Mouse (Mus musculus): ENCODE measurements around the gene Catsperg2. TPM values are rescaled to one million over a fixed set of nuclear protein-coding genes. Genes with fewer than 3 reads are reported as not detected.
"Not testable (repeated sequence)": the region's sequence is repeated elsewhere in the genome, so short reads cannot be mapped to it uniquely, and the experiment has no call there.

Catsperg2 gene
- polyA plus RNA-seq (2014; fragmentation: Nextera tagmentation; extraction: Ambion mirVana), result not detected in 2 replicates

DNA sequence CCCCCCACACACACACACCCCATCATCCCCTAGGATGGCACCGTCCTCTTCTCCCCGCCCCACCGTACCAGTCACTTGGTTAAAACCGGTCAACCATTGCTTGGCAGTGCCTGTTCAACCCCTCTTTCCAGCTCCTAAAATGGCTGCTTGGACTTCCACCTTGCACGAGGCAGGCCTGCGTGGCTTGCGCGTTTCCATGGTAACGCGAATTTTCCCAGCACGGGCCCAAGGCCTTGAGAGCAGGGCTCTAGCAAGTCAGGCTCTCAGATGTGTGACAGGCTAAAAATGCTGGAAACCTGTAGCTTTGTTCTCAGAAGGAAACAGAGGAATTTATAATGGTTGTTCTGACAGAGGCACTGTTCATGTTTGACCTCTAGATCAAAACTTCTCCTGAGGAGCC is at the start of gene Catsperg2:
Gene Catsperg2, minus strand, starts transcription at position 173 of the 400 bp plus-strand sequence.
- H3K4me1 ChIP-seq (ENCODE audit: control insufficient read depth, insufficient read depth, low read length); H3K27me3 ChIP-seq (ENCODE audit: control insufficient read depth, insufficient read depth, low read length); H3K27ac ChIP-seq (replicated peaks; ENCODE audit: low read depth, low read length); H3K9ac ChIP-seq (ENCODE audit: low read length); H3K4me3 ChIP-seq (ENCODE audit: low read depth, low read length); DNase-seq (ENCODE audit: low spot score); H3K36me3 ChIP-seq (ENCODE audit: control insufficient read depth, insufficient read depth, low read length); H3K4me2 ChIP-seq (ENCODE audit: low read depth, severe bottlenecking); ATAC-seq (ENCODE audit: insufficient number of reproducible peaks, low FRiP score, low TSS enrichment, low read depth); H3K9me3 ChIP-seq (ENCODE audit: control insufficient read depth, low read length): not testable (repeated sequence)
- 54% methylated on average over 11 of the region's 11 CpGs for WGBS

DNA sequence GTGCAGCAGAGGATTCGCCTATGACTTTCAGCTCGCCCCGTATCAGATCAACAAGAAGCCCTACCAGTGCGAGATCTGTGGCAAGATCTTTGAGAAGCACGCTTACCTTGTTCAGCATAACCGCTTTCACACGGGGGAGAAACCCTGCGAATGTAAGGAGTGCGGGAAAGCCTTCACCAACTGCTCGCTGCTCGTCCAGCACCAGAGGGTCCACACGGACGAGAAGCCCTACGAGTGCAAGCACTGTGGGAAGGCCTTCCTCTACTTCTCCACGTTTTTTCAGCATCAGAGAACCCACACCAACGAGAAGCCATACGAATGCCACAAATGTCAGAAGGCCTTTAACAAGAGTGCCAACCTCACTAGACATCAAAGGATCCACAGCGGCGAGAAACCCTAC is 49.7 kb upstream of the Catsperg2 start:
- Histone ChIP-seq H3K36me3 (ENCODE audit: control insufficient read depth, insufficient read depth, low read length) (peaks cover 33% of the 10 kb centered on the region), H3K4me3 (ENCODE audit: low read depth, low read length) (no peak overlapping the region), H3K27ac (replicated peaks; ENCODE audit: low read depth, low read length) (no peak overlapping the region), H3K27me3 (ENCODE audit: control insufficient read depth, insufficient read depth, low read length) (no peaks in the 10 kb centered on the region), H3K9me3 (ENCODE audit: control insufficient read depth, low read length) (no peaks in the 10 kb centered on the region; the same call in 1 of the 2 replicates), H3K9ac (ENCODE audit: low read length) (no peak overlapping the region), H3K4me2 (ENCODE audit: low read depth, severe bottlenecking) (no peak overlapping the region), H3K4me1 (ENCODE audit: control insufficient read depth, insufficient read depth, low read length) (no peaks in the 10 kb centered on the region)
- no peak for ATAC-seq (ENCODE audit: insufficient number of reproducible peaks, low FRiP score, low TSS enrichment, low read depth)
- 96% methylated on average over 19 of the region's 19 CpGs for WGBS
- no peak for DNase-seq (ENCODE audit: low spot score)

DNA sequence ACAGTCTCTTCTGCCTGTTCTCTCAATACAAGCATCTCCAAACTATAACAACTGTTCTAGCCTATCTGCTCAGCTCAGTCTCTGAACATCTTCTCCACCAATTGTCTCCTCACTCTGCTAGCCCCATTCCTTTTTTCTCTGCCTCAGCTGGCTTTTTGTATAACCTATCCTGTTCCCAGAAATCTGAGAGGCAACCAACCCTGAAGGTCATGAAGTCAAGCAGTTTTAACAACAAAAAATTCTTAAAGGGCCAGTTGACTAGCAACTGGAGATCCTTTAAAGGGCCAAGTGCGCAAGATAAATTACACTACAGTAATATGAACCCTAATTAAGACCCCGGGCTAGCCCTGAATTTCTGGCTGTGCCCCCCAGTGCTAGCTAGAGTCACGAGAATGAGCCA is 47.5 kb upstream of the Catsperg2 start:
- 88% methylated on average over 3 of the region's 3 CpGs for WGBS
- Histone ChIP-seq H3K4me3 (ENCODE audit: low read depth, low read length) (no peak overlapping the region), H3K9me3 (ENCODE audit: control insufficient read depth, low read length) (no peaks in the 10 kb centered on the region; the same call in 1 of the 2 replicates), H3K9ac (ENCODE audit: low read length) (no peak overlapping the region), H3K4me2 (ENCODE audit: low read depth, severe bottlenecking) (no peak overlapping the region), H3K27ac (replicated peaks; ENCODE audit: low read depth, low read length) (no peak overlapping the region), H3K4me1 (ENCODE audit: control insufficient read depth, insufficient read depth, low read length) (peaks cover 2% of the 10 kb centered on the region; the same call in 1 of the 2 replicates), H3K36me3 (ENCODE audit: control insufficient read depth, insufficient read depth, low read length) (peaks cover 33% of the 10 kb centered on the region), H3K27me3 (ENCODE audit: control insufficient read depth, insufficient read depth, low read length) (no peaks in the 10 kb centered on the region)
- DNase-seq (ENCODE audit: low spot score) (no peak), ATAC-seq (ENCODE audit: insufficient number of reproducible peaks, low FRiP score, low TSS enrichment, low read depth) (no peak)

DNA sequence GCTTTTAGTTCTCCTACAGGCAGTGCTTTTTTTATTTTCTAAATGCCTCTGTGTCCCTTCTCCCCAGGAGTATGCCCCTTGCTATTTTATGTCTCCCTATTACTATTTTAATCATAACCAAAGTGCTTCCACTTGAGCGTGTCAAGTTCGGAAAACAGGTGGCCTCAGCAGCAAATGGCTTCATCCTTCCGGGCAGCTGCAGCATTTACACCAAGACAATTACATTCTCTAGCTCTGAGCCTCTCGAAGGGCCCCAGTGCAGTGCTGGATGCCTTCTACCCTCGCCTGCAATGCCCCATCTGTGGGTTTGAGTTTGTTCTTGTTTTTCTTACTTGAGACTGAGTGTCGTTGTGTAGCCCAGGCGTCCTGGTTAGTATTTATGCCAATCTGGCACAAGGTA is 46.7 kb upstream of the Catsperg2 start:
- Histone ChIP-seq H3K4me1 (ENCODE audit: control insufficient read depth, insufficient read depth, low read length) (peaks cover 3% of the 10 kb centered on the region; the same call in 1 of the 2 replicates), H3K27me3 (ENCODE audit: control insufficient read depth, insufficient read depth, low read length) (no peaks in the 10 kb centered on the region), H3K4me2 (ENCODE audit: low read depth, severe bottlenecking) (no peak overlapping the region), H3K9me3 (ENCODE audit: control insufficient read depth, low read length) (no peaks in the 10 kb centered on the region; the same call in 1 of the 2 replicates), H3K4me3 (ENCODE audit: low read depth, low read length) (no peak overlapping the region), H3K9ac (ENCODE audit: low read length) (no peak overlapping the region), H3K27ac (replicated peaks; ENCODE audit: low read depth, low read length) (no peak overlapping the region), H3K36me3 (ENCODE audit: control insufficient read depth, insufficient read depth, low read length) (peaks cover 33% of the 10 kb centered on the region)
- WGBS, result 89% methylated on average over 7 of the region's 7 CpGs
- ATAC-seq (ENCODE audit: insufficient number of reproducible peaks, low FRiP score, low TSS enrichment, low read depth), result no peak
- DNase-seq (ENCODE audit: low spot score), result no peak

DNA sequence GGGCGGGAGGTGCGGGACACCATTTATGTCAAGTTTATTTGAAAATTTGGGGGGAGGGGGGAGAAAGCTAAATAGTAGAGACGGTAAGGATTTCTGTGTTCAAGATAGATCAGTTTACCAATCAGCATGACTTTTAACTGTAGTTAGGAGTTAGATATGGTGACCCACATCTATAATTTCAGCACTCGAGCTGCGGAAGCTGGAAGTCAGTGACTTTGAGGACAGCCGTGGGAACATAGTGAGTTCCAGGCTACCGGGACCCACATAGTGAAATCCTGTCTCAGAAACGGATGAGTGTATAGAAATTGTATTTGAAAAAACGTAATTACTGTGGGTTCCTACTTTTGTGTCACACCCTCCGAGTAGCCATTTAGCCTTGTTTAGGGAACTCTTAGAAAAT is 42.1 kb upstream of the Catsperg2 start:
- Histone ChIP-seq H3K9me3 (ENCODE audit: control insufficient read depth, low read length) (no peaks in the 10 kb centered on the region), H3K4me1 (ENCODE audit: control insufficient read depth, insufficient read depth, low read length) (peaks cover 3% of the 10 kb centered on the region; the same call in 1 of the 2 replicates), H3K4me2 (ENCODE audit: low read depth, severe bottlenecking) (peak overlapping the region; percentile 74), H3K36me3 (ENCODE audit: control insufficient read depth, insufficient read depth, low read length) (peaks cover 3% of the 10 kb centered on the region; the same call in 1 of the 2 replicates), H3K9ac (ENCODE audit: low read length) (peak overlapping the region; percentile 63), H3K27me3 (ENCODE audit: control insufficient read depth, insufficient read depth, low read length) (no peaks in the 10 kb centered on the region), H3K4me3 (ENCODE audit: low read depth, low read length) (peak overlapping the region; percentile 67), H3K27ac (replicated peaks; ENCODE audit: low read depth, low read length) (no peak overlapping the region)
- ATAC-seq (ENCODE audit: insufficient number of reproducible peaks, low FRiP score, low TSS enrichment, low read depth), result no peak
- 8% methylated on average over 10 of the region's 10 CpGs for WGBS
- no peak for DNase-seq (ENCODE audit: low spot score)

DNA sequence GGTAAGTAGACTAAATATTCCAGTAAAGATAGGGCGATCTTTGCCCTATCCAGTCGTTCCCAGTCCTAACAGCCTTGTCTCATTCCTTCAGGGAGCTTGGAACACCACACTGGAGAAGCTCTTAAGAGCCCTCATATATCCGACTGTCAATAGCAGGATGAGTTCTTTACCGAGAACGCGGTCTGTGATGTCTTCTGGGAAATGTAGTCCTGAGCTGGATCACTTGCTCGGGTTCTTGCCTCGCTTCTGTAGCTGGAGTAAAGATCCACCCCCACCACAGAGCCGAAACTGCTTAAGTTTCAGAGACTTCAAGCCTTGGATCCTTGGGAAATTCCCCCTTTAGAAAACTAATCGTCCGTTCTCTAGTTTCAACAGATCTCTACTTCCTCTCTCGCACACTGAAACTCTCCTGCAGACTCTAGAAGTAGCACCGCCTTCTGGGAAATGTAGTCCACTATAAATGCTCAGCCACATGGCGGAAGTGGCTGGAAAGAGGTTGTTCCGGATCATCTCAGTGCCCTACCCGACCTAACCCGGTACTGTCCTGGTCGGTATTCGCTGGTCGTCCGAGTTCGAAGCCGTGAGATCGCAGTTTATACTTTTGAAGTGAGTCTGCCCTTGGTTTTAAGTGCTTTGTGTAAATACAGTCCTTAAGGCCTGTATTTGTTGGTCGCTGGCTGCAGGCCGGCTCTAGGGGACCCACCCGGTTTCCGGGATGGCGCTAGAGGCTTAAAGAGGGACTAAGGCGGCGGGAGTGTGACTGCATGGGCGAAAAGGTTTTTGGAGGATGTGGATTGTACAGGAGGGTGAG is 41.5 kb upstream of the Catsperg2 start, which contains the start of gene Zfp84:
Gene Zfp84, plus strand, starts transcription at position 463 of the 811 bp plus-strand sequence.
- peak; percentile 88 for DNase-seq (ENCODE audit: low spot score)
- Histone ChIP-seq H3K4me3 (ENCODE audit: low read depth, low read length) (peak within 1 kb of the TSS; percentile 67), H3K9ac (ENCODE audit: low read length) (peak within 1 kb of the TSS; percentile 63), H3K9me3 (ENCODE audit: control insufficient read depth, low read length) (no peaks in the 10 kb centered on the region), H3K27ac (replicated peaks; ENCODE audit: low read depth, low read length) (peak within 1 kb of the TSS; percentile 57; the same call in 1 of the 2 replicates), H3K36me3 (ENCODE audit: control insufficient read depth, insufficient read depth, low read length) (no peaks in the 10 kb centered on the region), H3K27me3 (ENCODE audit: control insufficient read depth, insufficient read depth, low read length) (no peaks in the 10 kb centered on the region), H3K4me1 (ENCODE audit: control insufficient read depth, insufficient read depth, low read length) (peaks cover 3% of the 10 kb centered on the region; the same call in 1 of the 2 replicates), H3K4me2 (ENCODE audit: low read depth, severe bottlenecking) (peak within 1 kb of the TSS; percentile 74)
- WGBS, result under 1% methylated on average over 32 of the region's 32 CpGs
- peak; percentile 91 for ATAC-seq (ENCODE audit: insufficient number of reproducible peaks, low FRiP score, low TSS enrichment, low read depth)

DNA sequence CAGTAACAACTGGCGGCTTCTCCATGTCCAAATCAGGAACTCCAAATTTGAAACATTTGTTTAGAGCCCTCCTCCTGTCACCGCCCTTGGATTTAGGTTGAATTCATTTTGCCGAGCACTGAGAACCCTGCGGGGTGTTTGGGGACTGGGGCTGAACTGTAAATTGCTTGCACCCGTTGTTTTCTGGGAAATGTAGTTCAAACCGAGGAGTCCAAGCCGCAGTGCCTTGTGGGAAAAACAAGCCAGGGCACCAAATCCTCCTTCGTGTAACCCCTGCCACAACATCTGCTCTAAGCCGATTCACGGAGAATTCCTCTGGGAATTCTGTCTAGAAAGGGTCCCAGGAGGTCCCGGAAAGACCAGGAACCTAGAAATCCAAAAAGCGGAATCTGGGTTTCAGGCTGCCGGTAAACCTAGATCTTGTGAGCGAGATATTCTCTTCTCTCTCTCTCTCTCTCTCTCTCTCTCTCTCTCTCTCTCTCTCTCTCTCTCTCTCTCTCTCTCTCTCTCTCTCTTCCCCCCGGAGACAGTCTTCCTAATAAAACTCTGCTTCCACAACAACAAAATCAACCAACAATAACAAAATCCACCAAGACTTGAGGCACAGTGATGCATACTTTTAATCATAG is 40.3 kb upstream of the Catsperg2 start:
- peaks cover 3% of the 10 kb centered on the region; the same call in 1 of the 2 replicates for H3K4me1 ChIP-seq (ENCODE audit: control insufficient read depth, insufficient read depth, low read length)
- peak overlapping the region; percentile 67 for H3K4me3 ChIP-seq (ENCODE audit: low read depth, low read length)
- H3K9me3 ChIP-seq (ENCODE audit: control insufficient read depth, low read length), result no peaks in the 10 kb centered on the region
- no peaks in the 10 kb centered on the region for H3K36me3 ChIP-seq (ENCODE audit: control insufficient read depth, insufficient read depth, low read length)
- no peaks in the 10 kb centered on the region for H3K27me3 ChIP-seq (ENCODE audit: control insufficient read depth, insufficient read depth, low read length)
- H3K4me2 ChIP-seq (ENCODE audit: low read depth, severe bottlenecking), result peak overlapping the region; percentile 74
- H3K9ac ChIP-seq (ENCODE audit: low read length), result peak overlapping the region; percentile 55; the same call in 1 of the 2 replicates
- ATAC-seq (ENCODE audit: insufficient number of reproducible peaks, low FRiP score, low TSS enrichment, low read depth), result peak; percentile 52; the same call in 1 of the 2 replicates
- WGBS, result 2% methylated on average over 14 of the region's 15 CpGs
- H3K27ac ChIP-seq (replicated peaks; ENCODE audit: low read depth, low read length), result no peak overlapping the region
- peak; percentile 83 for DNase-seq (ENCODE audit: low spot score)

DNA sequence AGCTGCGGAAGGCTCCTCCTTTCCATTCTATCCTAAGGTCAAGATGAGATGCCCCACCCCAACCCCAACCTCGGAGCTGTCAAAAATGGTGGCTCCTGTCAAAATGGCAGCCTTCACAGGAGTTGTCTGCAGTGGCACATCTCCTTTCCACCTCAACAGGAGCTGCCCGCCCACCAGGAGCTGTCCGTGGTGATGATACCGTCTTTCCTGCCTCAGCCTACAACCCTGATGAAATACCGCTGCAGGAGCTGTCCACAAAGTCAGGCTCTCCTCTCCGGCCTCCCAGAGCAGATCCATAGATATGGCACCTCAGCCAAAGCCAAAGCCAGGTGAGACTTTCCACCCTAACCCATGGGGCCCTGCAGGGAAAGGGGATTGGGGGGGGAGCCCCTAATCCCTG is 37.9 kb upstream of the Catsperg2 start:
- H3K4me3 ChIP-seq (ENCODE audit: low read depth, low read length), result no peak overlapping the region
- WGBS, result 76% methylated on average over 7 of the region's 7 CpGs
- H3K9ac ChIP-seq (ENCODE audit: low read length), result no peak overlapping the region
- H3K36me3 ChIP-seq (ENCODE audit: control insufficient read depth, insufficient read depth, low read length), result no peaks in the 10 kb centered on the region
- peaks cover 3% of the 10 kb centered on the region; the same call in 1 of the 2 replicates for H3K4me1 ChIP-seq (ENCODE audit: control insufficient read depth, insufficient read depth, low read length)
- no peak for ATAC-seq (ENCODE audit: insufficient number of reproducible peaks, low FRiP score, low TSS enrichment, low read depth)
- no peak overlapping the region for H3K4me2 ChIP-seq (ENCODE audit: low read depth, severe bottlenecking)
- no peaks in the 10 kb centered on the region for H3K9me3 ChIP-seq (ENCODE audit: control insufficient read depth, low read length)
- H3K27ac ChIP-seq (replicated peaks; ENCODE audit: low read depth, low read length), result no peak overlapping the region
- DNase-seq (ENCODE audit: low spot score), result no peak
- H3K27me3 ChIP-seq (ENCODE audit: control insufficient read depth, insufficient read depth, low read length), result no peaks in the 10 kb centered on the region

All from limb, embryonic 11.5 days (tissue).